Mouse (Mus musculus): ENCODE results near the gene Atp6v0d1. TPM values are rescaled to one million over a fixed set of nuclear protein-coding genes. Genes with fewer than 3 reads are reported as not detected.

Gene Atp6v0d1
- total RNA-seq, 2 experiments from 2014 or later = 37.3 to 40.9 TPM

DNA sequence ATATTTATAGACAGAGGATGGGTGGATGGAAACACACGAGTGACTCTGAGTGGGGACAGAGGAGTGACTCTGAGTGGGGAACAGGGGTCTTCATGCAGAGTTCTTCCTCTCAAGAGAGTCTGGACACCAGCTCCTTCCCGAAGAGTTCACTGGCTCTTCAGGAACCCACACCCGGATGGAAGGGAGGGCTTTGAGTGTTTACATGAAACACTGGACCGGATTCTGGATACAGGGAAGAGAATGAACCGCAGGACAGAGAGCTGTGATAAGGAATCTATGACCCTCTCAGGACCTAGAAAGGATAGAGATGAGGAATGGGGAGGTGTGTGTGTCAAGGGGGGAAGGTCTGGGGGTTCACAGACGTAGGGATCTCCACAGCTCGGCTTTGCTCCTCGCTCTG, 48.5 kb downstream of the Atp6v0d1 start:
- DNase-seq = no peak
- intact Hi-C loops (cut with DNase I) = loop anchor here (2.0 kb wide), 1 partner anchor 35 kb away; no protein-coding TSS in a partner anchor

DNA sequence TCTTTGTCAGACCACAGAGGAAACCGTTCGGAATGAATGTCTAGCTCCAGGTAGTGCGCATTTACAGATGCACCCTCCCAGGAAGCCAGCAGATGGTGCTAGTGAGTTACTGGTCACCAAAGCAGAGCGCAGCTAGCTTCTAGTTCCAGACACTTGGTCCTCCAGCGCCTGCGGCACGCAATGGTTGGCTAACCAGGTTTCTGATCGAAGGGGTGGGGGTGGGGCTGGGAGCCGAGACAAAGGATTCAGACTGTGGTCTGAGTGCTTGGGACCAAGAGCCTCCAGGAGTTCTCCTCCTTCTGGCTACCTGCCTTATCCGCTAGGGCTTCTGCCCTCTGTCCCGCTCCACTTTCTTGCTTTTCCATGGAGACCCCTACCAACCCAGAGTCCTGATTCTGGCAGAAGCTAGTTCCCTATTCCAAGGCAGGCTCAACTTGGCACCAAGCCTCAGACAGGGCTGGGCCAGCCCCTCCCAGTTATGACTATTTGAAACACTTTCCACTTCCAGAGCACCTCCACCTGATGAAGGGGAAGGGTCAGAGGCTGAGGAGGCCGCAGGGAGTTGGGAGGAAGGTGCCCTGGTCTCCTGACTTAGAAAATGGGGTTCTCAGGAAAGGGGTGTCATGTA, 49.7 kb downstream of the Atp6v0d1 start:
- intact Hi-C loops (cut with DNase I) = loop anchor here (2.0 kb wide), 1 partner anchor 37 kb away; no protein-coding TSS in a partner anchor
- peak; percentile 67 to 68 for DNase-seq

- intact Hi-C loops (cut with DNase I) = no loop called here
- peak; percentile 59 to 62 for DNase-seq
Observed at GRCm38 (mm10) chr8:105514656-105515055, 51.2 kb downstream of the Atp6v0d1 start.

DNA sequence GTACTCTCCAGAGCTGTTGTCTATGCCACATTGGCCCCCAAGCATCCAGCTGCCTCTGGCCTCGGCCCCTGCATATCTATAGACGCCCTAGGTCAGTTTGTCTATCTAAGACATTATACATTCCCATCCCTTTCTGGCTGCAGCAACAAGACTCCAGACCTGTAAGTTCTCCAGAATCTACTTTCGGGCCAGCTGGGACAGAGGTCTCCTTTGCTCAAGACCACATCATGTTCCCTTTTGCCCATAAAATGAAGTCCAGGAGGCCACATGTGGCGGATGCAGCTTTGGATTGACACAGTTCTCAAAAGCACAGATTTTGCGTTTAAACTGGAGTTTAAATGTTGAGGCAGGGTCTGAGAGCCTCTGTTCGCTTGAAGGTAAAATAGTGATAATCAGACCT, 51.7 kb downstream of the Atp6v0d1 start:
- DNase-seq = no peak
- intact Hi-C loops (cut with DNase I) = no loop called here

- no peak for DNase-seq
- intact Hi-C loops (cut with DNase I) = no loop called here
Observed at GRCm38 (mm10) chr8:105509997-105510735, 55.7 kb downstream of the Atp6v0d1 start.

- no peak for DNase-seq
- intact Hi-C loops (cut with DNase I) = no loop called here
Observed at GRCm38 (mm10) chr8:105508758-105509157, 57.1 kb downstream of the Atp6v0d1 start.

DNA sequence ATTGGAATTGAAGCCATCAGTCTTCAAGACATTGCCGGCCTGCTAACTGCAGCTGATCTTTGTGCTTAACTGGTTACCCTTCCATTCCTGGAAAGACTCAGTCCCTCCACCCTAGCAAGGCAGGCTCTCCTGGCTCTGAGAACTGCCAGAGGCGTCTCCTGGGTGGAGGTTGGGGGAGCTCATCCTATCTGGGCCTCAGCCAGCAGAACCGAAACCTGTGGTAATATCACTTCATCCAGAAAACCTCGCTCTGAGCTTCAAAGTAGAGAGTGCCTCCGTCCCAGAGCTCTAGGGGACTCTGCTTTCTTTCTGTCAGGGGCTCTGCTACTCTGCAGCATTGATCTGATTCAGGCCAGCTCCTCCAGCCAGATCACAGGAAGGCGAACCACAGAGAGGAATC, 58.9 kb downstream of the Atp6v0d1 start:
- intact Hi-C loops (cut with DNase I) = no loop called here
- DNase-seq = no peak

GRCm38 (mm10) chr8:105504617-105505016, 61.2 kb downstream of the Atp6v0d1 start:
- intact Hi-C loops (cut with DNase I) = no loop called here
- DNase-seq = no peak

- DNase-seq = no peak
- intact Hi-C loops (cut with DNase I) = no loop called here
Observed at GRCm38 (mm10) chr8:105499787-105500186, 66.1 kb downstream of the Atp6v0d1 start.

DNA sequence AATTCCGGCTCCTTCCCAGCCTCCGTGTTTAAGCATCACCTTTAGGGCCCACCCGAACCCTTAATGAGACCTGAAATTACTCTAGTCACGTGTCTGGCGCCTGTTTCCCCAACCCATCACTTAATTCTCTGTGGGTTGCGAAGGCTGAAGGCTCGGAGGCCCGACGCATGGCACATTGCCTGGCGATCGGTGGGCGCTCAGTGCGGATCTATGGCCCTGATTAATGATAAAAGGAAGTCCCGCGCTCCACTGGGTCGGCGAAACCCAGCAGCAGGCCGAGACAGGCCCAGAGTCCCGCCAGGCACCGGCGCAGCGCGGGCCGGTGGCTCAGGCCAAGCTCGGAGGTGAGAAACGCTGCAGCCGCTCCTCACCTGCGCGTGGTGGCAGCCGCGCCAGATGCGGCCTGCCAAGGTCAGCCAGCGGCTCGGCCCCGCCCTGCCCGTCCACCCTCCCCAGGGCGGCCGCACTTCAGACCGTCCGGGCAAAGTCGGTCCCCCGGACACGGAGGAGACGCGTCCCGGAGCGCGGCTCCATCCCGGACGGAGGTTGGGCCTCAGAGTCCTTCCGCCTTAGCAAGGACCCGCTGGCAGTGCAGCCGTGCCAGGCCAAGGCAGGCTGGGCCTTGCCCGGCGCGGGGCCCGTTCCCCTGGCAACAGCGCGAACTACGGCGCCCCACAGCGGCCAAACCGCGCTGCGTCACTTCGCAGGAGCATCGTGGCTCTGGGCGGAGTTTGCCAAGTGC, 69.2 kb downstream of the Atp6v0d1 start, which contains the start of gene Zdhhc1:
TSS of gene Zdhhc1 (minus strand) at position 464 of the 742 bp plus-strand sequence.
- DNase-seq = peak; percentile 81 to 88
- intact Hi-C loops (cut with DNase I) = no loop called here

DNA sequence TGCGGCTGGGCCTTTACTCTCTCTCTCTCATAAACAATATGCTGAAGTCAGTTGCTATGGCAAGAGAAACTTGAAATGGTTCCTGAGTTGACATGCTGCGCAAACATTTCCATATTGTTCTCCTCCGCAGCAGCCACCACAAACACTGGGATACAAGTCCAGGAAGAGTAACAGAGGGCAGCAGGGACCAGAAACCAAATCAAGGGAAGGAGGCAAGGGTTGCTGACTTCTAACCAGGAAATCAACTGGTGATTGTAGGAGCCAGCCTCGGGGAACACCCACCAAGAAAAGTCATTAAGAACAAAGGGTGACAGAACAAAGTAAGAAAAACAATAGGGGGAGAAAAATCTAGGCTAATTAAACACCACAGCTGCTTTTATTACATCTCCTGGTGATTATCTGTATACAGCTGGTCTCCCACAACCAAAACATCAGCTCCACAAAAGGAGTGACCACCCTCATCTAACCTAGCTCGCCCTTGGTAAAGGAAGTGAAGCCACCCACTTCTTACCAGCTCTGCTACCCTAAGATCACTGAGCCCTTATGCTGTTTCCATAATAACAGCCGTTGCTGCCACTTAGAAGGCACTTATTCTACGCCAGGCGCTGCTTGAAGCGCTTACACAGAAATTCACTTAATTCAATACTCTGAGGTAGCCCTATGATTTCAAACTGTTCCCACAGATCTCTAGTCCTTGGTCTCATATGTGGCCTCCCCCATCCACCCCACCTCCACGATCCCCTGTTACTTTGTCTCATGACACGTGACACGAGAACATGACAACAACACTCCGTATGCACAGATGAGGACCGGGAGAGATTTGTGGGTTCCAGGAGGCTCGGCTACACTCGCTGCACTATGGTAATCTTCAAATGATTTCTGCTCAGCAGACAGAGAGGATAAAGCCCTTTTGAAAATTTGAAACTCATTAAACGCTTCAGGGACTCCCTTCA, 70.2 kb downstream of the Atp6v0d1 start:
- intact Hi-C loops (cut with DNase I) = no loop called here
- DNase-seq = no peak

- DNase-seq = no peak
- intact Hi-C loops (cut with DNase I) = no loop called here
Observed at GRCm38 (mm10) chr8:105494566-105494965, 71.3 kb downstream of the Atp6v0d1 start.

- intact Hi-C loops (cut with DNase I) = no loop called here
- no peak for DNase-seq
Observed at GRCm38 (mm10) chr8:105493495-105493894, 72.4 kb downstream of the Atp6v0d1 start.

- DNase-seq = no peak
- intact Hi-C loops (cut with DNase I) = no loop called here
Observed at GRCm38 (mm10) chr8:105489281-105489680, 76.6 kb downstream of the Atp6v0d1 start.

- no peak for DNase-seq
Observed at GRCm38 (mm10) chr8:105488082-105488481, 77.8 kb downstream of the Atp6v0d1 start.

DNA sequence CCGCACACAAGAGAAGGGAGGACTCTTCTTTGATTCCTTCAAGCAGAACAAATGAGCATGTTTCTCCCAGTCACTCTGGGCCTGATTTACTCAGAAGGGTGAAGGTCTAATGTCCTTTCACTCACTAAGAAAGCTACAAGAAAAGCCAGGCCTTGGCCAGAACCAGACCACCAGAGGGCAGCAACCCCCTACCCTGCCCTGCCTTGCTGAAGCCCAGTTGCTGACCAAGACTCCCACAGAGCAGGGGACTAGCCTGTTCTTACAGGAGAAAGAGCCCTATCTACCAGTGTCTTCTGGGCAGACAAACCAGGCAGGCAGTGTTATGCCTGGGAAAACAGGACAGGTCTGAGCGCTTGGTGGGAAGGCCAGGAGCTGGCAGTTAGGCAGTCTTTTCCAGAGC, 81.5 kb downstream of the Atp6v0d1 start:
- intact Hi-C loops (cut with DNase I) = loop anchor here (5.0 kb wide), 2 partner anchors 48 to 68 kb away; no protein-coding TSS in a partner anchor
- peak in 1 of 2 experiments; percentile 74 for DNase-seq

More at GRCm38 (mm10) chr8:105488082-105488481, 77.8 kb downstream of the Atp6v0d1 start:
- intact Hi-C loops (cut with DNase I) = no loop called here

DNA sequence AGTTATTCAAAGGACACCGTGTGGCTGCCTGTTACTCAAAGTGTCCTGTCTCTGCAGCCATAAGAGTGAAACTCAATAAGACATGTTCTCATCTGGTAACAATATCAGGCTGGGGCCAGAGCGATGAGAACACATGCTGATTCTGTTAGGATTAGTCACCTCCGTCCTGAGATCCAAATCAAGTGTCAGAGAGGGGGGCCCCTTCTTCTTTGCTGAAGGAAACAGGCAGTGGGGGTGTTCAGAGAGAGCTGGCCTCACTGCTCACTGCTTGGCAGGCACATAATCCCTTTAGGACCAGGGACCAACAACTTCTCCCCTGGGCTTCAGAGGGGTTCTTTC, 81.8 kb downstream of the Atp6v0d1 start:
- DNase-seq = peak in 1 of 2 experiments; percentile 50
- intact Hi-C loops (cut with DNase I) = loop anchor here (5.0 kb wide), 2 partner anchors 48 to 68 kb away; no protein-coding TSS in a partner anchor

DNA sequence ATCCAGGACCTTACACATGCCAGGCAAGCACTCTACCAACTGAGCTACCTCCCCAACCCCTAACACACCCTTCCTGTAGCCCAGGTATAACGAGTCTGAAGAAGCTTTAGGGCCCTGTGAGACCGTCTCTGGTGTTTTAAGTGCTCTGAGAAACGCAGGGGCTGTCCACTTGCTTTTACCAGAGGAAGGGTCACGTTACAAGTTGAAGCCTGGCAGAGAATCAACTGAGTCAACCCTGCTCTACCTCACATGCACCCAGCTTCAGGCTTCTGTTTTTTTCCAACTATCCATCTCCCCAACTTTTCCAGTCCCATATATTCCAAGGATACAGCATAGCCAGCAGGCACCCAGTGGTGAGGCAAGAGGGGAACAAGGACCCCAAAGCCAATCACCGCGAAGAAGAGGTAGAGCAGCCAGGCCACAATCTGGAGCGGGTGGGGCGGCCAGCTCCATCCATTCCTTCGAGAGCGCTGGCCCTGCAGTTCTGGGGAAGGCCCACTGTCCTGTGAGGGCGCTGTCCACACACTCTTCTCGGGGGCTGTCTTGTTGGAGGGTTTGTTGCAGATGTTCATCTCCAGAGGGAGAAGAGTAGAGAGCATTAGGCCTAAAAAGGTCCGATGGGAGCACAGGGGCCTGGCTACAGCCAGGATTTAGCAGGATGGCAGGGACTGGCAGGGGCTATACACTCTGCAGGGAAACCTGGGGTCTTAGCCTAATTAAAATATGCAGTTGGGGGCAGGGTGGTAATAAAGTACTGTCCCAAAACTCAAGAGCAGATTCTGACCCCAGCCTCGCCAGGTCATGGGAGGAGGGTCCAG, 82.4 kb downstream of the Atp6v0d1 start:
- peak; percentile 69 to 71 for DNase-seq
- intact Hi-C loops (cut with DNase I) = loop anchor here (5.0 kb wide), 2 partner anchors 49 to 69 kb away; no protein-coding TSS in a partner anchor

DNA sequence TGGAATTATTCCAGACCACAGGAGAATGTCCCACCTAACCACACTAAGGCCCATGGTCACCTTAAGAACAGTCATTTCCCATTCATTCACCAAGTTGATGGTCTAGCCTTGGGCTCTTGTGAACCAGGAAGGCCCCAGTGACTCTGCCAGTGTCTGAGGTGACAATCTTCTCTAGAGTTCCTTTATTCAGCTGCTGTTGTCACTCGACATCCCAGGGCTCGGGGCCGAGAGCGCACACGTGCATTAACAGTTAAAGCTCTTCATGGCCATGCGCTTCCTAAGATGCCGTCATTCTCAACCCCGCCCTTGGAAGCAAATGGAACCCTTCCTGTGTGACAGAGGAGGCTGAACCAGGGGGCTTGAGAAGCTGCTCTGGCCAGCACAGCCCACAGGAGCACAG, 83.7 kb downstream of the Atp6v0d1 start:
- intact Hi-C loops (cut with DNase I) = loop anchor here (5.0 kb wide), 2 partner anchors 50 to 70 kb away; no protein-coding TSS in a partner anchor
- DNase-seq = no peak
